Mouse (Mus musculus) cerebellum, adult 2 months (tissue): Measurements from ENCODE around the gene Usp20.

ENCODE experiments used
- CTCF ChIP-seq: fragments of 200-500 bp; IDR thresholded peaks from 2 replicates; pipeline ENCODE4 v1.5.1; 2011; ENCODE audit warnings: low read depth, mild to moderate bottlenecking, control low read depth, low read length, moderate library complexity, borderline replicate concordance; ENCODE audit not compliant: insufficient read depth
- POLR2A ChIP-seq: fragments of 200-500 bp; IDR thresholded peaks from 2 replicates; pipeline ENCODE4 v1.6.1; 2011; ENCODE audit warnings: low read length, control low read depth, borderline replicate concordance; ENCODE audit not compliant: insufficient read depth

- TF ChIP-seq CTCF: no peak
- TF ChIP-seq POLR2A: no peak
Observed at GRCm38 (mm10) chr2:30995432-30995996, 13.4 kb downstream of the Usp20 start.
